In the genomic region with DNA sequence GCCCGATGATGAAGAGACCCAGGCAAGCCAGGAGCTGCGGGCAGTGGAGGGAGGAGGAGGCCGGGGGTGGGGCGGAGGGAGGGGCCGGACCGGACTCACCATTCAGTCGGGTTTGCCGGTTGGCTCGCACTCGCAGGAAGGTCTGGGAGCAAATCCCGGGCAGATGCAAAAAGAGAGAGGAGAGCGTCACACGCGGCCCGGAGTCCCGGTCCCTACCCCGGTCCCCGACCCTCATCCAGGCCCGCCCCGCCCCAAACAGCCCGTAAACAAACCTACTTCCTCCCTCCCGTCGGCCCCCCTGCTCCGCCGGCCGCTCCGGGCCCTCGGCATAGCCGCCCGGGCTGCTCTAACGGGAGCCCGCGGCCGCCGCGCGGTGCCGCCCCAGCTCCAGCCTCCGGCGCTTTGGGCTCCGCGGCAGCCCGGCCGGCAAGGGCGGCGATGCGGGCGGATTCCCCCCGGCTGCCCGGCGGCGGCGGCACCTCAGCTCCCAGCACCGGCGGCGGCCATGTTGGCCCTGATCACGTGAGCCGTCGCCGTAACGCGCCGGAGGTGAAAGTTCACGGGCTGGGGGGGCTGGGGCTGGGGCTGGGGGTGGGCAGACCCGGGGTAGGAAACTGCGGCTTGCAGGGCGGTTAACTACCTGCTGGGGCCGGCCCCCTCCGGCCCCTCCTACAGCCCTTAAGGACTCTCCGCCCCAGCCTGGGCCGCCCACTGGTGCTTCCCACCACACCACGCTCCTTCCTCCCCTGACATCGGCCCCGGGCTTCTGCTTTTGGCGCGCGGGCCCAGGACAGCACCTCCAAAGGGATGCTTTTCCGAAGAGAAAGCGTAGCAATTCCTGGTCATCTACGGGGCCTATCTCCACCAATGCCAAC, we compare ENCODE assay signal across 8 mouse cellular contexts. TPM values are rescaled to one million over a fixed set of nuclear protein-coding genes. Genes with fewer than 3 reads are reported as not detected.
A peak's percentile ranks its signal among the peaks of the same experiment; 100 is the strongest.
DNase-seq lines count a peak whose midpoint lies in the region; ATAC-seq and TF ChIP-seq lines count a peak whose summit lies in the region.

No protein-coding gene starts in this region.

- H3K9ac ChIP-seq in forebrain, embryonic 12.5 days = peak overlapping the region; percentile 74
- H3K9ac ChIP-seq in lung, embryonic 16.5 days (ENCODE audit: low read length) = peak overlapping the region; percentile 81

- H3K4me3 ChIP-seq in G1E (ENCODE audit: low read depth, low read length) = peak overlapping the region; percentile 78
- H3K4me3 ChIP-seq in forebrain, embryonic 12.5 days (replicated peaks) = peak overlapping the region; percentile 78
- peak overlapping the region; percentile 83 for H3K4me3 ChIP-seq in lung, embryonic 16.5 days (ENCODE audit: low read length)
- H3K4me3 ChIP-seq in olfactory bulb, adult 2 months (ENCODE audit: insufficient read depth, low read depth, low read length) = peak overlapping the region; percentile 73
- peak overlapping the region; percentile 54 for H3K4me3 ChIP-seq in thymus, adult 2 months (ENCODE audit: control insufficient read depth, insufficient read depth, low read length)

- DNase-seq in G1E (ENCODE audit: low spot score) = peak; percentile 89
- DNase-seq in heart, postnatal 10 days = peak; percentile 83 to 84
- peak; percentile 83 to 92 for DNase-seq in kidney, postnatal 4 days
- peak; percentile 77 for DNase-seq in thymus, adult 2 months

- WGBS in forebrain, embryonic 12.5 days = 1% methylated on average over 76 of the region's 80 CpGs
- under 1% methylated on average over 63 of the region's 80 CpGs for WGBS in lung, embryonic 16.5 days
- WGBS in olfactory bulb, adult 2 months = under 1% methylated on average over 80 of the region's 80 CpGs
- WGBS in thymus, adult 2 months = 1% methylated on average over 74 of the region's 80 CpGs

- intact Hi-C loops in heart, postnatal 10 days (cut with DNase I) = no loop called here

- TF ChIP-seq CTCF in G1E (IDR thresholded peaks at IDR 0.05; ENCODE audit: low read depth, low read length) = no peak
- TF ChIP-seq CTCF in olfactory bulb, adult 2 months (IDR thresholded peaks at IDR 0.05; ENCODE audit: insufficient read depth, low read depth, low read length) = no peak
- 0 out of 2 replicates have a peak, but pooled peaks have one; percentile 5 for TF ChIP-seq CTCF in thymus, adult 2 months (IDR thresholded peaks at IDR 0.05; ENCODE audit: borderline replicate concordance, control insufficient read depth, extremely low read depth, insufficient read depth, low read length, poor library complexity)

- ATAC-seq in G1E (ENCODE audit: extremely low read depth, insufficient number of reproducible peaks, low FRiP score, poor library complexity, severe bottlenecking) = peak; percentile 91
- ATAC-seq in cerebellum, adult (ENCODE audit: insufficient number of reproducible peaks, low FRiP score, low TSS enrichment) = peak; percentile 67
- ATAC-seq in forebrain, embryonic 12.5 days (ENCODE audit: low FRiP score) = peak; percentile 92
- peak; percentile 97 for ATAC-seq in lung, embryonic 16.5 days (ENCODE audit: low read depth)

- TF ChIP-seq POLR2A in olfactory bulb, adult 2 months (IDR thresholded peaks at IDR 0.05; ENCODE audit: insufficient read depth, low read depth, low read length) = peak; percentile 70
- TF ChIP-seq POLR2A in thymus, adult 2 months (IDR thresholded peaks at IDR 0.05; ENCODE audit: control insufficient read depth, extremely low read depth, insufficient read depth, low read length, poor library complexity) = peak; percentile 79

- H3K4me1 ChIP-seq in G1E (ENCODE audit: insufficient read depth, low read depth, low read length) = peaks cover 50% of the 10 kb centered on the region
- H3K4me1 ChIP-seq in forebrain, embryonic 12.5 days = peaks cover 52% of the 10 kb centered on the region
- H3K4me1 ChIP-seq in lung, embryonic 16.5 days (replicated peaks; ENCODE audit: control insufficient read depth, insufficient read depth, low read length) = peaks cover 12% of the 10 kb centered on the region; the same call in 1 of the 2 replicates
- H3K4me1 ChIP-seq in olfactory bulb, adult 2 months (ENCODE audit: control insufficient read depth, insufficient read depth, low read length) = peaks cover 5% of the 10 kb centered on the region
- H3K4me1 ChIP-seq in thymus, adult 2 months (replicated peaks; ENCODE audit: control insufficient read depth, insufficient read depth, low read length) = peaks cover 9% of the 10 kb centered on the region

- peak overlapping the region; percentile 97 for H3K27ac ChIP-seq in forebrain, embryonic 12.5 days
- peak overlapping the region; percentile 96 for H3K27ac ChIP-seq in lung, embryonic 16.5 days (ENCODE audit: low read length)
- peak overlapping the region; percentile 39; the same call in 1 of the 2 replicates for H3K27ac ChIP-seq in olfactory bulb, adult 2 months (ENCODE audit: insufficient read depth, low read depth, low read length)
- H3K27ac ChIP-seq in thymus, adult 2 months (ENCODE audit: control insufficient read depth, insufficient read depth, low read length) = peak overlapping the region; percentile 35; the same call in 1 of the 2 replicates

- no peaks in the 10 kb centered on the region for H3K9me3 ChIP-seq in G1E (replicated peaks)
- H3K9me3 ChIP-seq in forebrain, embryonic 12.5 days = no peaks in the 10 kb centered on the region
- no peaks in the 10 kb centered on the region for H3K9me3 ChIP-seq in lung, embryonic 16.5 days (ENCODE audit: control insufficient read depth, low read length)

- H3K27me3 ChIP-seq in G1E (ENCODE audit: insufficient read depth, low read length) = peaks cover 9% of the 10 kb centered on the region
- H3K27me3 ChIP-seq in forebrain, embryonic 12.5 days = peaks cover 20% of the 10 kb centered on the region; the same call in 1 of the 2 replicates
- H3K27me3 ChIP-seq in lung, embryonic 16.5 days (ENCODE audit: control insufficient read depth, insufficient read depth, low read depth, low read length) = no peaks in the 10 kb centered on the region
- no peaks in the 10 kb centered on the region for H3K27me3 ChIP-seq in thymus, adult 2 months (ENCODE audit: control insufficient read depth, insufficient read depth, low read length)

- H3K36me3 ChIP-seq in G1E (replicated peaks) = peaks cover 43% of the 10 kb centered on the region
- peaks cover 32% of the 10 kb centered on the region for H3K36me3 ChIP-seq in forebrain, embryonic 12.5 days (replicated peaks)
- H3K36me3 ChIP-seq in lung, embryonic 16.5 days (ENCODE audit: control insufficient read depth, insufficient read depth, low read length) = peaks cover 17% of the 10 kb centered on the region; the same call in 1 of the 2 replicates
- H3K36me3 ChIP-seq in thymus, adult 2 months (ENCODE audit: control insufficient read depth, insufficient read depth, low read length) = peaks cover 21% of the 10 kb centered on the region

- H3K4me2 ChIP-seq in forebrain, embryonic 12.5 days = peak overlapping the region; percentile 76
- peak overlapping the region; percentile 64 for H3K4me2 ChIP-seq in lung, embryonic 16.5 days (ENCODE audit: low read depth, low read length)

RNA-seq across cellular contexts. Expression of a gene that starts 37.2 kb away (rescaled TPM):
- not detected in 2 replicates for total RNA-seq in G1E (2014; fragmentation: Nextera tagmentation)
- total RNA-seq in G1E (2017) = not detected in 2 replicates
- not detected in 2 replicates for polyA plus RNA-seq in G1E (2012)
- 0.23 and 0.33 TPM in 2 replicates for polyA plus RNA-seq in forebrain, embryonic 12.5 days (2016; fragmentation: Nextera tagmentation; extraction: Ambion mirVana)
- under 1 TPM; 0.35 to 0.38 TPM for total RNA-seq in heart, postnatal 10 days (2021)
- 2.0 and 3.6 TPM in 2 replicates for polyA plus RNA-seq in lung, embryonic 16.5 days (2015; fragmentation: Nextera tagmentation; extraction: Ambion mirVana)
- polyA plus RNA-seq in olfactory bulb, adult 2 months (2012; ENCODE audit: insufficient read depth, insufficient read length, low replicate concordance, missing spikeins) = not detected in 2 replicates
- polyA plus RNA-seq in thymus, adult 2 months (2012; rRNA removed) = 0.44 TPM in 1 of 2 replicates, not detected in the other

RNA-seq across cellular contexts. Expression of a gene that starts 37.4 kb away (rescaled TPM):
- 0.90 TPM in 1 of 2 replicates, not detected in the other for total RNA-seq in G1E (2014; fragmentation: Nextera tagmentation)
- total RNA-seq in G1E (2017) = 0.16 TPM in 1 of 2 replicates, not detected in the other
- 0.07 and 0.08 TPM in 2 replicates for polyA plus RNA-seq in G1E (2012)
- polyA plus RNA-seq in forebrain, embryonic 12.5 days (2016; fragmentation: Nextera tagmentation; extraction: Ambion mirVana) = 7.8 and 8.4 TPM in 2 replicates
- 10 to 100 TPM; 28.5 to 40.0 TPM for total RNA-seq in heart, postnatal 10 days (2021)
- polyA plus RNA-seq in lung, embryonic 16.5 days (2015; fragmentation: Nextera tagmentation; extraction: Ambion mirVana) = 19.9 and 25.3 TPM in 2 replicates
- not detected in 2 replicates for polyA plus RNA-seq in olfactory bulb, adult 2 months (2012; ENCODE audit: insufficient read depth, insufficient read length, low replicate concordance, missing spikeins)
- polyA plus RNA-seq in thymus, adult 2 months (2012; rRNA removed) = 14.5 and 16.1 TPM in 2 replicates

Comparison
In these comparisons a context has a peak if more than half of its experiments do, and no peak if none do; other contexts are left out.
1. Peak in every context shown above with its lines: DNase-seq, ATAC-seq, H3K4me3 ChIP-seq and H3K27ac ChIP-seq.
2. H3K27ac ChIP-seq: peak in every context shown above with its lines; median percentile 97 in forebrain, embryonic 12.5 days; 96 in lung, embryonic 16.5 days; 39 in olfactory bulb, adult 2 months; 35 in thymus, adult 2 months.